Mouse (Mus musculus) cortical plate, adult 2 months (tissue): Measurements from ENCODE around the gene Lyz2.

Experiments used
- CTCF ChIP-seq: fragments of 200-500 bp; IDR thresholded peaks from 2 replicates; pipeline ENCODE4 v1.5.1; 2011; ENCODE audit warnings: mild to moderate bottlenecking, control low read depth, low read length; ENCODE audit not compliant: insufficient read depth; ENCODE audit errors: extremely low read depth
- POLR2A ChIP-seq: fragments of 200-500 bp; IDR thresholded peaks from 2 replicates; pipeline ENCODE4 v1.6.1; 2011; ENCODE audit warnings: mild to moderate bottlenecking, low read length, control low read depth; ENCODE audit not compliant: insufficient read depth; ENCODE audit errors: extremely low read depth

GRCm38 (mm10) chr10:117281381-117281920 is 670 bp downstream of the Lyz2 start:
- TF ChIP-seq POLR2A (no peak), CTCF (no peak)
